Mouse (Mus musculus) myocyte (in vitro differentiated cells): Measurements from ENCODE around the gene Cntn3.

ENCODE experiments used
- CEBPB ChIP-seq: IDR thresholded peaks from 2 replicates; pipeline ENCODE4 v1.6.1; 2011; ENCODE audit warnings: mild to moderate bottlenecking, moderate library complexity; ENCODE audit not compliant: poor library complexity, insufficient read depth, severe bottlenecking
- E2F4 ChIP-seq: IDR thresholded peaks from one replicate; pipeline ENCODE4 v1.6.1; 2011; ENCODE audit warnings: mild to moderate bottlenecking, control low read depth, moderate library complexity; ENCODE audit not compliant: insufficient read depth
- MAX ChIP-seq: IDR thresholded peaks from one replicate; pipeline ENCODE4 v1.6.1; 2011; ENCODE audit warnings: low read depth, mild to moderate bottlenecking, control low read depth
- MYOD1 ChIP-seq, 3 experiments: IDR thresholded peaks; one replicate each; pipeline ENCODE4 v1.6.1; 2011; ENCODE audit warnings: control low read depth in 2 of 3, low read depth in 2 of 3, mild to moderate bottlenecking in 2 of 3, moderate library complexity in 1 of 3; ENCODE audit not compliant: insufficient read length in 2 of 3, control insufficient read depth in 1 of 3
- POLR2A ChIP-seq: IDR thresholded peaks from one replicate; pipeline ENCODE4 v1.6.1; 2011; ENCODE audit warnings: low read depth, mild to moderate bottlenecking, control low read depth, moderate library complexity; ENCODE audit not compliant: insufficient read length
- POLR2AphosphoS2 ChIP-seq: IDR thresholded peaks from one replicate; pipeline ENCODE4 v1.6.1; 2011; ENCODE audit warnings: low read depth, control low read depth; ENCODE audit not compliant: insufficient read length
- TCF12 ChIP-seq: IDR thresholded peaks from one replicate; pipeline ENCODE4 v1.6.1; 2011; ENCODE audit warnings: mild to moderate bottlenecking, control low read depth; ENCODE audit not compliant: poor library complexity, insufficient read depth, severe bottlenecking
- TCF3 ChIP-seq: IDR thresholded peaks from one replicate; pipeline ENCODE4 v1.6.1; 2011; ENCODE audit warnings: low read depth, control low read depth; ENCODE audit not compliant: insufficient read length
- USF1 ChIP-seq: IDR thresholded peaks from one replicate; pipeline ENCODE4 v1.6.1; 2011; ENCODE audit warnings: low read depth, mild to moderate bottlenecking, control low read depth, moderate library complexity

DNA sequence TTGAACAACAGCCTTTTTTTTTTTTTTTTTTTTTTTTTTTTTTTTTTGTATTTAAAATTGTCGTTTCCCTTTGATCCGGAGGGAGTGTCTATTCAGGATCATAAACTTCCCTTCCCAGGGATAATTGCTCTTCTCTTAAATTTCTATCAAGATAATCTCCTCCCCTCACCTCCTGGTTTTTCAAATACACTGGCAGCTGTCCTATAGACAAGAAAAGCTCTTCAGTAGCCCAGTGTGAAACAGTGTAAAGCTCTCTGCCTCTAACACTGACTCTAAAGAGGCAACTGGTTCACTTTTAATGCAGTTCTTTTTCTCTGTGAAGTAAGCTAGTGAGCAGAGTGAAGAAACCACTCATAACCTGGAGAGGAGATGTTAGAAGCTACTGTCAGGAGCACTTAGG is 290.0 kb downstream of the Cntn3 start:
- TF ChIP-seq POLR2AphosphoS2 (no peak), POLR2A (no peak), USF1 (no peak), MAX (no peak), MYOD1 (IDR thresholded peaks at IDR 0.05; ENCODE audit: control insufficient read depth in 1 of 3, insufficient read length in 2 of 3, low read depth in 2 of 3) (no peak), TCF3 (no peak), E2F4 (no peak), TCF12 (no peak), CEBPB (no peak)
